Mouse (Mus musculus) pancreas, adult 10 weeks (tissue): ENCODE data around the gene Gm49403. TPM values are rescaled to one million over a fixed set of nuclear protein-coding genes. Genes with fewer than 3 reads are reported as not detected.

Experiments used
- polyA plus RNA-seq: library from polyadenylated mRNA; stranded (reverse); fragments of 350-450 nt; fragmentation: Illumina TruSeq; extraction: RNeasy Lipid Tissue Mini Kit (QIAGEN cat#74804); gene quantifications from one replicate; pipeline ENCODE4 v1.2.3, GENCODE M21; 2015; ENCODE audit warnings: low read depth, low replicate concordance; ENCODE audit not compliant: insufficient read depth

The Gm49403 gene
- polyA plus RNA-seq: not detected

DNA sequence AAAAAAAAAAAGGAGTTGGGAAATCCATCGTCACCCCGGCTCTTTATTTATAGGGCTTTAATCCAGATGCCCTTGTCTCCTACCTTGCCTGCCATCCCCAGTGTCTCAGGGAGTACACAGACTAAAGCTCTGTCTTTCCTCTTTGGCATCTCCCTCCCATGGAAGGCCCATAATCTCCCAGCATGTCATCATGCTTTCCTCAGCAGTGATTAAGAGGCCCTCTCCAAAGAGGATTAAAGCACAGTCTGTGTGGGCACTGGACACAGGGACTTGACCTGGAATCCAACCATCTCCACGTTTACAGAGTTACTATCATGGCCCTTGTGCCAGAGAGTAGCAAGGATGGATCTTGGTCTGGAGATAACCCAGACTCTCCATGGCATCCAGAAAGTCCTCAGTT is at the start of gene Gm49403, which contains the start of gene Lbhd1:
Gene Gm49403 (plus strand): TSS at position 315 of the 400 bp plus-strand sequence.
Gene Lbhd1 (plus strand): TSS at position 117 of the 400 bp plus-strand sequence.

DNA sequence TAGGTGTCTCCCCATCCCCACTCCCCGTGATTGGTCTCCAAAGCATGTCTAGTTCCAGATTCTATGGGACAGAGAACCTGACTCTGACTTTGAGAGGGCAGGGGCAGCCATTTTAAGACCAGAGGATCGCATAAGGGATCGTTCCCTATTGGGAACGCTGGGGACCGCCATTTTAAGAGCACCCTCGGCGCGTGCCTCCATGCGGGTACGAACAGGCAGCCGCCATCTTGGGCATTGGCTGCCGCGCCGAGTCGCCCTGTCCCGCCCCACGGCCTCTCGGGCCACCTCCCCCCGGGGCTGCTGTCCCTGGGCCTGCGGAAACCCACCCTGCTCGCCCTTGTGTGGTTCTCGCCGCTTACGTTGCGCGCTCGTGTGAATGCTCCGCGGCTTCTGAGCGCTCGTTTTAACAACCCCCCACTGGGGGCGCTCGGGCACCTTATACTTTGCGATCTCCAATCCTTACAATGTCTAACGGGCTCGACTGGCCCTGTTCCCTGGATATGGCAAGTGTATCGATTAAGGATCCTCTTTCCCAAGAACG is 46.4 kb upstream of the Gm49403 start, which contains the start of gene Bscl2:
Gene Bscl2 (plus strand): TSS at position 217 of the 541 bp plus-strand sequence.

DNA sequence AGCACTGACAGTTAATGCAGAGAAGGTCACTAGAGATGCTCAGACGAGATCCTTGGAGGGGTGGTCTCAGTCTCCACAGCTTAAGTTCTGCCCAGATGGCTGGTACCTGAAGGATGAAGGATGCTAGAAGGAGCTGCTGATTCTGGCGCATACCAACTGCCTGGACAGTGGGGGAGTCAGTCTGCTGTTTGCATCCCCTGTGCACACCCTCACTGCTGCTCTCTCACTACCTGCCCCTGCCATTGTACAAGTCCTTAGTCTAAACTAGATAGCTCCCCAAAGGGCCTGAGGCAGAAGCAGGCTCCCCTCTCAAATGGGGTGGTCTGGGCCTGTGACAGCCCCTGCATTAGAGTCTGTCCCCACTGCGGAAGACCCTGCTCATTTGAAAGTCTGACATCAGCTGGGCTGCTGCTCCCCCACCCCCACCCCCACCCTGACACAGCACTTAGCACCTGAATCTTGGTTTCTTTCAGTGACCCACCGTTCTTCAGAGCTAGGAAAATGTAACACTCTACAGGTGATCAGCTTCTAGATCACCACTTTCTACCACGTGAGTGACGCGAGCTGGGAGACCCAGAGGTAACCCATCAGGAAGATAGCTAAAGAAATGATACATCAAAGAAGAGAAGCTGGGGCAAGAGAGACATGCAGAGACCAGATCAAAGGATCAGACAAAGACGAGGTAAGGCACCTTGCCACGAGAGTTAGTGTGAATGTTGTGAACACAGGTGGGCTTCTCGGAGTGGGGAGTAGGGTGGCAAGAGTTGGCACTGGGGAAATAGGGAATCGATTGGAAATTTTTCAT is 44.4 kb upstream of the Gm49403 start, which contains the start of gene Gng3:
Gene Gng3 (minus strand): TSS at position 92 of the 805 bp plus-strand sequence.

DNA sequence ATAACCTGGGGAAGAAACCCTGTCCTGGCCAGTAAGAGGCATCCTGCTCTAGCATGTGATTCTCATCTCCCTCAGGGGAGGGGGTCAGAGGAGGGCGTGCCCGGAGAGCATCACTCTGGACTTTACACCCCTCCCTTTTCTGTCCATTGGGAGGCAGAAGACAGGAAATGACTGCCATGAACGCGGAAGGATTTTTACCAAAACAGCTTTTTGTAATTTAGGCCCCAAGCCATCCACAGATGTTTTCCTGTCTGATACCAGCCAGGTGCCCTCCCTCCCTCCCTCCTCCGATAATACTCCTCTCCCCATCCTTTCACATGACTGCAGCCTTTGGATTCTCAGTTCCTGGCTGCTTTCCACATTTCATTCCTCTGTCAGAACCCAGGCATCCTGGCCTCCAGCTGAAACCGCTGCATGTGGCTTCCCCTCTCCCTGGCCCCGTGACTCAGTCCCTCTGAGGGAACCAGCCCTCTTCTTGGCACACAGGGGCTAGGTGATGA is 33.3 kb upstream of the Gm49403 start, which contains the start of gene Lrrn4cl:
Gene Lrrn4cl (plus strand): TSS at position 367 of the 500 bp plus-strand sequence.

DNA sequence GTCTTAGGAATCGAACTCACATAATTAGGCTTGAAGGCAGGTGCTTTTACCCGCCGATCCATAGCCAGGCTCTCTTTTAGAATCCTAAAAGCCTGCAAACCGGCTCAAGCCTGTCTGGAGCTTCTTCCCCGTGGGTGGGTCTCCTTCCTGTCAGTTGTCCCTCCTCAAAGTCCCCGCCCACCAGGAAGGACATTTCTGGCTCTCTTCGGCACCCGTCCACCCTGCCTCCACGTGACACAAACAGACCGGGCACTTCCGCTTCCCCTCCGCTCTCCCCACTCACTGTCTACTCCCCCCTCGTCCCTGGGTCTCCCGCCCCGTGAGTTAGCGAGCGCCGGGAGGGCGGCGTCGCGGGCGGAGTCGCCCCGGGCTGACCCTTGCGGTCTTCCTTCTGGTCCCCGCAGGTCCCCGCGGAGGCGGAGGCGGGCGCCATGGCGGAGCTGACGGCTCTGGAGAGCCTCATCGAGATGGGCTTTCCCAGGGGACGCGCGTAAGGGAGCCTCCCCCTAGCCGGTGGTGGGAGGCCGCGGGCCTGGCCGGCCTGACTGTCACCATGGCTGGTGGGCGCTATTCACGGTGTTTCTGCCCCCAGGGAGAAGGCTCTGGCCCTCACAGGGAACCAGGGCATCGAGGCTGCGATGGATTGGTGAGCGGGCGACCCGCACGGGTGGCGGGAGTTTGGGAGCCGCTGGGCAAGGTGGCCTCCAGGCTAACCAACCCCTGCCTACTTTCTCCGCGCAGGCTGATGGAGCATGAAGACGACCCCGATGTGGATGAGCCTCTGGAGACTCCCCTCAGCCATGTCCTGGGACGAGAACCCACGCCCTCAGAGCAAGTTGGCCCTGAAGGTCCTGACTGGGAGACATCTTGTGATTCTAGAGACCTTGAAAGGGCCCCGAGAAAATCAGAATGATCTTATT is 12.2 kb upstream of the Gm49403 start, which contains the start of gene Ubxn1:
Gene Ubxn1 (plus strand): TSS at position 230 of the 920 bp plus-strand sequence.

DNA sequence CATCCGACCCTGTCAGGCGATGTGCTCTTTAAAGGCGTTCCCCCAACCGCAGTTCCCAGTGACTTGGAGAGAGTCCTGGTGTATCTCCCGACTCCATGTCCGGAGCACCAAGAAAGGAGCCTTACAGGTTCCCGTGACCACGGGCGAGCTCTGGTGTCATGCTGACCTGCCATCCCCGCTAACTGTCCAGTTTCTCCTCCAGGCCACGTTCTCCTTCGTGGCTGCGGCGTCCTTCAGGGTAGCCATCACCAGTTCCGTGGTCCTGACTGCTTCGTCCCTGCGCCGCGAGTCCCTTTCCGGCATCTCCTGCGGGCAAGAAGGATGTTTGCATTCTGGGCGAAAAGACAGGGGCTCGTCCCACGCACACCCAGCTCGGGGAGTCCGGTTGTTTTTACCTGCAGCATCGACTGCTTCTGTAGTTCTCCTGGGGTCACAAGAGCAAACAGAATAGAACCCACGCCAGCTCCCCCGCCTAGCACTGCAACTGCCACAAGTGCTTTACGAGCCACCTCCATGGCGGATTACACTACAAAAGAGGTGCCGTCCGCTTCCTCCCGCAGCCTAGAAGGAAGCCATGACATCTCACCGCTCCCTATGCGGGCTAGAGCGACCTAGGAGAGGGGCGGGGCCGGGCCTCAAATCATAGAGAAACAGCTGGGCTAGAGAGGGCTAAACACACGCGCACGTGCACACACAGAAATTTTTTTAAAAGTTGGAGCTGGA is 3.3 kb upstream of the Gm49403 start, which contains the start of gene Uqcc3:
Gene Uqcc3 (minus strand): TSS at position 613 of the 723 bp plus-strand sequence.

DNA sequence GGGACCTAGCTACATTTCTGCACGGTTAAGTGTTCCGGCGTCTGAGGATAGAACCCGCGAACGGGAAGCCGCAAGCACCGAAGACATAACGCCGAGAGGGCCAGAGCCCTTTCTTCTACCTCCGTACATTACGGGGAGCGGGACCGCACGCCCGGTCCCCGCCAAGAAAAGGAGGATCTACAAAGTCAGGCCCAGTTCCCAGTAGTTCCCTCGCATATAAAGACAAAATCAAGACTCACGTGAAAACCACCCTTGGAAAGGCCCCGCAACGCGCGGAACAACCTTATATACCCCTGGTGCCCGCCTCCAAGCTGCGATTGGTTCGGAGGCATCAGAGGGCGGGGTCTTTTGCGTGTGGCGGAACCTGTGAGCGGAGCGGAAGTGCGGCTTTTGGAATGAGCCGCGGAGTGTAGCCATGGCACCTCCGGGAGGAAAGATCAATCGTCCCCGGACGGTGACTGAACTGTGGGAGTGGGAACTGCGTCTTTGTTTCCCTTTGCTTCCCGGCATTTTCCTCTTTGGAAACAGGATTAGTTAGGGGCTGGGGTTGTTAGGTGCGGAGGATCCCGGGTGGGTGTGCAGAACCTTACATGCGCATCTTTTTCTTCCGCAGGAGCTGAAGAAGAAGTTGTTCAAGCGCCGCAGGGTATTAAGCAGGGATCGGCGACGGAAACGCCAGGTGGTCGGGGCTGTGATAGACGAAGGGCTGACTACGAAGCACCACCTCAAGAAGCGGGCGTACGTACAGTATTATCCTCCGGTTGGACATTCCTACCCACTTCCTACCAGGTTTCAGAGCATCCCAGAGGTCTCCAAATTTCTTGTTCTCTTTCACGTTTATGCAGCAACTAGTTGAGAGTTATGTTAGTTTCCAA is 5.0 kb downstream of the Gm49403 start, which contains the start of the genes 1810009A15Rik and Gm49416:
Gene 1810009A15Rik (plus strand): TSS at position 343 of the 875 bp plus-strand sequence.
Gene Gm49416 (plus strand): TSS at position 416 of the 875 bp plus-strand sequence.

DNA sequence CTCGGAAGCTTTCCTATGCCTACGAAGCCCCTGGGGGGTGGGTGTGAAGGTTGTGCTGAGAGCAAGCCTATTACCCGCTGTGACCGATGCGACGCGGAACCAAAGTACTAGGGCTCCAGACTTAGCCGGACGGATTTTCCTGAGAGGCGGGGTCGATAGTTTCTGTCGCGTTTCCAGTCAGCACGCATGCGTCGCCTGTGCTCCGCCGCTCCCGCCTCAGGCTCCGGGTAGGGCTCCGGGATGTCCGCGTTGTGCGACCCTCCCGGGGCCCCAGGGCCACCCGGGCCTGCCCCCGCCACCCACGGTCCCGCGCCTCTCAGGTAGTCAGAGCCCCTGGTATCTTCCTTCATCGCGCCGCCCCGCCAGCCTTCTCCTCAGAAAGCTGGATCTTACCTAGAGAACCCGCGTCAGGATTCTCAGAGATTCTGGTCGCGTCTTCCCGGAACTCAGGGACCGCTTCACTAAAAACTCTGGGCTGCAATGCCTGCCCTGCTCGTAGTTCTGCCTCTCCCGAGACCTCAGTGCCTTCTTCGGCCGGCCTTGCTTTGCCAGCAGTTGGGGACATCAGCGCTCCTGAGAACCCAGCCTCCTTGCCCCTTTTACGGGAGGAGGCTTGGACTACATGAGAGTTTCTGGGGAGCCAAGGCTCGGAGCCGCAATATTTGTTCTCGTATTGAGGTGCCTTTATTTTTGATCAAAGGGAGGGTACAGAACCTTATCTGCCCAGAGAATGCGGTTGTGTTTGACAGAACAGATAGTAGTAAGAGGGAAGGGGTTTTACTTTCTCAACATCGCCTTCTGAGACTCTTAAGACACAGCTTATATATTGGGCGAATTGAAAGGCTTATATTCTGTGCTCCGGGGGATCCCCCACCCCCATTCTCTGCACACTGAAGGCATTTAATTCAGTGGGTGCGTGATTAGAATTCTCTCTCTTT is 9.4 kb downstream of the Gm49403 start, which contains the start of gene Ints5:
Gene Ints5 (plus strand): TSS at position 177 of the 938 bp plus-strand sequence.

DNA sequence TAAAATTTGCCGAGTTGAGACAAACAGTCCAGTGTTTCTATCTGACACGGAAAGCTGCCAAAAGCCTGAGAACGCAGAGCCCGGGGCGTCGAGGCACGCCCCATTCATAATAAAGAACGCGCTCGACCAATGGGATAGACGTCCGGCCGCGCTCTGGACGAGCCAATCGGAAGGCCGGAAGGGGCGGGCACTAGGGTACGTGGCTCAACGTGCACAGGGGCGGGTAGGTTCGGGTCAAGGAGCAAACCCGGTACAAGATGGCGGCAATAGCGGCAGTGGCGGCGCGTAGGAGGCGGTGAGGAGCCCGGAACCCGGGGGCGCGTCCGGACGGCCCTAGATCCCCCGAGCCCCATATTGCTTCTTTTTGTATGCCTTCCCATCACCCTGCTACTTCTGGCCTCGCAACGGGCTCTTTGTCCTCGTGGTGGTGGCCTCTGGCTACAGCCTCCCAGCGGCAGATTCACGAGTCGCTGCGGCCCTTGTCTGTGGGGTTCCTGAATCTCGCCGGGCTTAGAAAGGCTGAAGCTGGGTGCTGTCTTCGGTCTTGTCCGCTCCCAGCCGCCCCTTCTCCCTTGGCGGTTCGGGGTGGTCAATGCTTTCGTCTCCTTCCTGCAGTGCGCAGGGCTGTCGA is 14.2 kb downstream of the Gm49403 start, which contains the start of gene Ganab:
Gene Ganab (plus strand): TSS at position 207 of the 631 bp plus-strand sequence.

DNA sequence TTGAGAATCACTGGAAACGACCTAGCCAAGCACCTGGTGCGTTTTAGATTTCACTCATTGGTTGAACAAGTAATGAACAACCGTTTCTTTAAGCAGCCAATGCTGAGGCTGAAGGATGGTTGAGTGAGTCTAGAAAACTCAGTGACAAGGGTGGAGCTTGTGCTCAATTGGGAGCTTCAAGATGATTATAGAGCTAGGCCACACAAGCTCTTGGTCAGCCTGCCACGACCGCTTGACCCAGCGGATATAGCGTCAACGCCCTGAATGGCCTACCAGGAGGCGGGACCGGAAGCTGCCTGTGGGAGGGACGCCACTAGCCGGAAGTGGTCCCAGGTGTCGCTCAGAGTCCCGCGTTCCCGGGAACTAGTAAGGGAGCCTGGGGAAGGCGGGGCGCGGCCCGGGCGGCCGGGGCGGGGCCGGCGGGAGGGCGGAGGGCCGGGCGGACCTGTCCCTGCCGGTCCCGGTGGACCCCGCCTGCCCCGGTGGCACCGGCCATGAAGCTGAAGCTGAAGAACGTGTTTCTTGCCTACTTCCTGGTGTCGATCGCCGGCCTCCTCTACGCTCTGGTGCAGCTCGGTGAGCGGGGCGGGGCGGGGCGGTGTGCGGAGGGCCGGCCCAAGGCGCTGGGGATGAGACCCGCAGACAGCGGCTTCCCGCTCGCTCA is 36.5 kb downstream of the Gm49403 start, which contains the start of gene B3gat3:
Gene B3gat3 (plus strand): TSS at position 302 of the 664 bp plus-strand sequence.

DNA sequence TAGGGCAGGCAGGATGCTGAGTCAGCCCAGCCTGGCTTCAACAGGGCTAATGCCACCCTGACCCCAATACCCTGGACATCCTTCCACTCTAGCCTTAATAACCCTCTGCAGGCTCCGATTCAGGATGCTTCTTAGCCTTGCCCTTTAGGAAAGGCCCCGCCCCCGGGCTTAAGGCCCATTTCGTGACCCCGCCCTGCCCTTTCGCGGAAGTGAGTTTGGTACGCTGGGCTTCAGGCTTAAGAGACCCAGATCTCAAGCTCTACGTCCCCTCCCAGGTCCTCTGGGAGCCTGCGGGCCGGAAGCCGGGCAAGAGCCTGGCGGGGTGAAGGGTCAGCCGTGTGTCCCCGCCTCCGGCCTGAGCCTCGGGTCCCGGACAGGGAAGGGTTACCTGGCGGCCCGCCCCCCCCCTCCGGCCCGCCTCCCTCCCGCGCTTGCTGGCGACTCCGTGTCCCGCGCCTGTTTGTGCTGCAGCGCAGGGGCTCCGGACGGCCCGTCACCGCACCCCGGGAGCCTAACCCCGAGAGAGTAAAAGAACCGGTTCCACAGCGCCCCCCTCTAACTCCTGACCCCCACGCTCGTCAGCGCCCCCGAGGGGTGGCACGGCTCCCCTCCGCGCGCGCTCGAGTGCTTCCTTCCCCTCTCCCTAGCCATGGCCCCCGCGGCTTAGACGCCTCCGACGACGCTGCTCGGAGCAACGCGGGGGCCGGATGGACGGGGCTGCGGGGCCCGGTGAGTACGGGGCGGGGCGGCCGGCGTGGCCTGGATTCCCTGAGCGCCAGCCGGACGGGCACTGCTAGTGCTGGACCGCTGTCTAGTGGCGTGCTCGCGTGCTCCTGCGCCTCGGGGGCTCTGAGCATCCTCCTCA is 45.7 kb downstream of the Gm49403 start, which contains the start of the genes Rom1 and Eml3:
Gene Rom1 (minus strand): TSS at position 133 of the 865 bp plus-strand sequence.
Gene Eml3 (plus strand): TSS at position 329 of the 865 bp plus-strand sequence.

Other genes with a start within 250 kb of the Gm49403 start
- 0.18 TPM for gene Chrm1, start 220.1 kb upstream of the Gm49403 start, polyA plus RNA-seq
- 80.3 TPM for gene Slc3a2, start 160.6 kb upstream of the Gm49403 start, polyA plus RNA-seq
- 35.4 TPM for gene Wdr74, start 148.1 kb upstream of the Gm49403 start, polyA plus RNA-seq
- gene 1700092M07Rik, start 143.2 kb upstream of the Gm49403 start, polyA plus RNA-seq: not detected
- gene Stx5a, start 142.5 kb upstream of the Gm49403 start, polyA plus RNA-seq: 67.2 TPM
- gene Nxf1, start 126.9 kb upstream of the Gm49403 start, polyA plus RNA-seq: 127 TPM
- gene Tmem223, start 112.9 kb upstream of the Gm49403 start, polyA plus RNA-seq: 32.1 TPM
- gene Tmem179b, start 109.5 kb upstream of the Gm49403 start, polyA plus RNA-seq: 17.0 TPM
- gene Taf6l, start 97.5 kb upstream of the Gm49403 start, polyA plus RNA-seq: 0.76 TPM
- 17.1 TPM for gene Polr2g, start 85.4 kb upstream of the Gm49403 start, polyA plus RNA-seq
- not detected for gene Zbtb3, start 81.4 kb upstream of the Gm49403 start, polyA plus RNA-seq
- 4.5 TPM for gene Ttc9c, start 64.6 kb upstream of the Gm49403 start, polyA plus RNA-seq
- 20.7 TPM for gene Hnrnpul2, start 63.9 kb upstream of the Gm49403 start, polyA plus RNA-seq
- not detected for gene AC129217.1, start 54.2 kb upstream of the Gm49403 start, polyA plus RNA-seq
- gene Bscl2, start 46.5 kb upstream of the Gm49403 start, polyA plus RNA-seq: 31.5 TPM
- not detected for gene Gng3, start 44.7 kb upstream of the Gm49403 start, polyA plus RNA-seq
- 4.9 TPM for gene Lrrn4cl, start 33.2 kb upstream of the Gm49403 start, polyA plus RNA-seq
- 28.6 TPM for gene Ubxn1, start 12.4 kb upstream of the Gm49403 start, polyA plus RNA-seq
- gene Uqcc3, start 3.0 kb upstream of the Gm49403 start, polyA plus RNA-seq: 15.0 TPM
- 7.5 TPM for gene Lbhd1, start 198 bp upstream of the Gm49403 start, polyA plus RNA-seq
- gene 1810009A15Rik, start 4.9 kb downstream of the Gm49403 start, polyA plus RNA-seq: 7.3 TPM
- not detected for gene Gm49416, start 5.0 kb downstream of the Gm49403 start, polyA plus RNA-seq
- gene Ints5, start 9.1 kb downstream of the Gm49403 start, polyA plus RNA-seq: 4.9 TPM
- gene Ganab, start 14.1 kb downstream of the Gm49403 start, polyA plus RNA-seq: 50.2 TPM
- gene B3gat3, start 36.4 kb downstream of the Gm49403 start, polyA plus RNA-seq: 18.1 TPM
- gene Rom1, start 45.4 kb downstream of the Gm49403 start, polyA plus RNA-seq: 0.74 TPM
- gene Eml3, start 45.6 kb downstream of the Gm49403 start, polyA plus RNA-seq: 11.7 TPM
- 16.1 TPM for gene Mta2, start 57.9 kb downstream of the Gm49403 start, polyA plus RNA-seq
- gene Tut1, start 69.9 kb downstream of the Gm49403 start, polyA plus RNA-seq: 7.9 TPM
- 169 TPM for gene Eef1g, start 83.1 kb downstream of the Gm49403 start, polyA plus RNA-seq
- 32.2 TPM for gene Ahnak, start 105.4 kb downstream of the Gm49403 start, polyA plus RNA-seq
- 28.0 TPM for gene Scgb1a1, start 204.0 kb downstream of the Gm49403 start, polyA plus RNA-seq